Mouse (Mus musculus) c-Kit-negative CD71-positive TER-119-positive erythroid progenitor cells, embryonic 14.5 days (primary cell): ENCODE data around the gene Mcoln1.

ENCODE experiments used
- DNase-seq: peaks from one replicate; pipeline ENCODE4 v3.0.0-alpha.2; 2013; ENCODE audit warnings: low read depth, low spot score

Mcoln1 gene

DNA sequence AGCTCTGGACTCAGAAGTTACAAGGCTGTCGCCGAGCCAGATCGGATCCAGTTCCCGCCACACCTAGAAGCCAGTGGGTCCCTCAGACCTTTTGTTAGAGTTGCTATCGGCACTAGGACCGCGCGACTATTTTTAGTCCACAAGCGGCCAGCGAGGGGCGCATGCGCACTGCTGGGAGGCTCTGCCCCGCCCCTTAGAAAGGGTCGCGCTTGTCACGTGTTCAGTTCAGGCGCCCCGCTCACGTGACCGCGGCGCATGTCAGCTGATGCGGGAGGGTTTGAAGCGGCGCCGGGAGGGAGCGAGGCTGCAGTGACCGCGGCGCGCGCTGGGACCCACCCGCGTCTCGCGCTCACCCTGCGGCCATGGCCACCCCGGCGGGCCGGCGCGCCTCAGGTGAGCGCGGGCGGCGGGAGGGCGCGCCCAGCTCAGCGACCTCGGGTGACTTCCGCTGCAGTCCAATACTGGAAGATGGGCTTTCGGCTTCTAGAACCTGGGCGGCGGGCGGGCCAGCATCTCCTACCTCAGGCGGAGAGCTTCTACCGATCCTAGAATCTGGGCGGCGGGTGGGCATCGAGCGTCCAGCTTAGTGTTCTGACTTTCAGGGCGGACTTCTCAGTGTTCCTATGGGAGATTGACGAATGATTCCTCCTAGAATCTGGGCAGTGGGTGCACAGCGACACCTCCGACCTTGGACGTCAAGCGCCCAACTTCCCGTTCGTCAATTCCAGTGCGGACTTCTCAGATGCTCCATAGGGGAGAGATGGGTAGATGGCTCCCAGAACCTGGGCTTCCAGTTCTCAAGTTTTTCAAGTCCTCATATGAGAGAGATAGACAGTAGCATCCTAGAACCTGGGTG, at the start of gene Mcoln1:
Gene Mcoln1, plus strand, starts transcription at position 223 of the 856 bp plus-strand sequence.
- DNase-seq: peak; percentile 97

DNA sequence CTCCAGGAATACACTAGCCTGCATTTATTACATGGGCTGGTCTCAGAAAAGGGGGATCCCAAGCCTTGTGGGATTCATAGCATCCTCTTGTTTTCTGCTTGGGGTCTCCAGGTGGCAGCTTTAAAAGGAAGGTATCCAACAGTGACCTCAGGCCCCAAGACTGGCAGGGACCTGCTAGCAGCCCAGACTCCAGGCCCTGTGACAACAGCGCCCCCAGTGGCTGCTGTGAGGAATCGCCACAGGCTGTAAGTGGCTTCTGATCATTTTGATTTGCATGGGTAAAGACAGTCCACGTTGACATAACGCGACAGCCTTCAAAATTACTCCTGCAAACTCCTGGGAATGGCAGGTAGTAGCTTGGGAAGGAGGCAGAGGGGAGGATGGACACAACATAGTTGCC, 49.6 kb upstream of the Mcoln1 start:
- peak; percentile 25 for DNase-seq

DNA sequence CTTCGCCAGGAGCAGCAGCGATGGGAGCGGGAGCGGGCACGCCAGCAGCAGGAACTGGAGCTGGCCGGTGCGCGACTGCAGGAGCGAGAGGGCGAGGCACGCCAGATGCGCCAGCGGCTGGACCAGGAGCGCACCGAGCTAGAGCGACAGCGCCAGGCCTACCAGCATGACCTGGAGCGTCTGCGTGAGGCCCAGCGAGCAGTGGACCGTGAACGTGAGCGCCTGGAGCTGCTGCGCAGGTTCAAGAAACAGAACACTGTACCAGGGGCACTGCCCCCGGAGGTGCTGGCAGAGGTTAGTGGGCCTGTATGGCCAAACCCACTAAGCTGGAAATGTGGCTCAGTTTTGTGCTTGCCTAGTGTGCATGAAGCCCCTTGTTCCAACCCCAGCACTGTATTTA, 48.3 kb upstream of the Mcoln1 start:
- DNase-seq: no peak

DNA sequence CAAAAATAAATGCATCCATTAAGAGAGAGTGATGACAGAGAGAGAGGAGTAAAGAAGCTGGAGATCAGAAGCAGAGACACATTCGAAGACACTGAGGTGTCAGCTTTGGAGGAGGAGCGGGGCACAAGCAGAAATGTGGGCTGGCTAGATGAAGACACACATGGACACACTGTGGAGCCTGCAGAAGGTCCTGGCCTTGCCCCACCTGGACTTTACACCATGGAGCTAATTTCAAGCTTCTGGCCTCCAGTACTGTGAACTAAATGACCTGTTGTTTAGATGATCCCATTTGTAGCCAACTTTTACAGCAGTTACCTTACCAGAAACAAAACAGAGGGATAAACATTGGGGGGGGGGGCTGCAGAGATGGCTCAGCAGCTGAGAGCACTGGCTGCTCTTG, 37.0 kb upstream of the Mcoln1 start:
- DNase-seq: no peak

DNA sequence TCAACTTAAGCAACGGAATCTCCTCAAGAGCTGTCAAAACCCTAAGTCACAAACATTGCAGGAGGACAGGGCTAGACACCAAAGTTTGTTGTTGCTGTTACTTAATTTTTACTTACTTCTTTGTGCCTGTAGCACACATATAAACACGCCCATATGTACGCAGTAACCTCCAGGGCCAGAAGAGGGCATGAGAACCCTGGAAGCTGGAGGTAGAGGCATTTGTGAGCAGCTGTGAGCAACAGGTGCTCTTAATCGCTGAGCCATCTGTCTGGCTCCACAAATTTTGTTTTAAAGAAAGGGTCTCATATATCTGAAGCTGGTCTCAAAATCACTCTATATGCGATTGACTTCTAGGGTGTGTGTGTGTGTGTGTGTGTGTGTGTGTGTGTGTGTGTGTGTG, 35.9 kb upstream of the Mcoln1 start:
- DNase-seq: no peak

DNA sequence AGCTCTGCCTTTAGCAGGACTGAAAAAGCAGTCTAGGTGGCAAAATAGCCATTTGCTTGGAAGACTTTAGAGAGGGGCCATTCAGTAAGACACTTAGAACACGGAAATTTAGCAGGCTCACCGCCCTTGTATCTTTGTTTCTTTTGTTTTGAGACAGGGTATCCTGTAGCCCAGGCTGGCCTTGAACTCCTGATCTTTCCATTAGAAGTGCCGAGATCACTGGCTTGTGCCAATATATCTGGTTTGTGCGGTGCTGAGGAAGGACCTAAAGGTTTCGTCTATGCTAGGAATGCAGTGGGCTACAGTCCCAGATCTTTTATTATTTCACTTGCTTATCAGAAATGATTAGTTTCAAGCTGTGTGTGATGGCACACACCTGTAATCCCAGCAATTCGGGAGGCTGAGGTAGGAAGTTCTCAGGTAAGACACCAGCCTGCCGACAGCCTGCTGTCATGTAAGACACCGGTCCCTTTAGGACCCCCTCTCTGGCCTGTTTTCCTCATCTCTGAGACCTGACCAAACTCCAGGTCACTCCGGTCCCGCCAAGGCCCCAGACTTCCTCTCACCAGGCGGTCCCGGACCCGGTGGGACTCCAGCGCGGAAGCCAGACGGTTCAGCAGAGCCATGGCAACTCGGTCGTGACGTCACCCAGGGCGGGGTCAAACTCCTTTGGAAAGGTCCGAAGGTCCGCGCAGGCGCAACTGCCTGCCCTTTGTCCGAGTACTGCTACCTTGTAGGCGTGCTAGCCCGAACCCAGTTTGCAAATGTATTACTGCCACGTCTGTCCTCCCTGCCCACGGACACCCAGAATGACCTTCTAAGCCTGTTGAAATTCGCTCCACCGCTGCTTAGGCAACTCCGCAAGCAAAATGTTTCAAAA, 33.0 kb upstream of the Mcoln1 start, which contains the start of gene Pex11g:
Gene Pex11g, minus strand, starts transcription at position 675 of the 880 bp plus-strand sequence.
- DNase-seq: peak; percentile 80

DNA sequence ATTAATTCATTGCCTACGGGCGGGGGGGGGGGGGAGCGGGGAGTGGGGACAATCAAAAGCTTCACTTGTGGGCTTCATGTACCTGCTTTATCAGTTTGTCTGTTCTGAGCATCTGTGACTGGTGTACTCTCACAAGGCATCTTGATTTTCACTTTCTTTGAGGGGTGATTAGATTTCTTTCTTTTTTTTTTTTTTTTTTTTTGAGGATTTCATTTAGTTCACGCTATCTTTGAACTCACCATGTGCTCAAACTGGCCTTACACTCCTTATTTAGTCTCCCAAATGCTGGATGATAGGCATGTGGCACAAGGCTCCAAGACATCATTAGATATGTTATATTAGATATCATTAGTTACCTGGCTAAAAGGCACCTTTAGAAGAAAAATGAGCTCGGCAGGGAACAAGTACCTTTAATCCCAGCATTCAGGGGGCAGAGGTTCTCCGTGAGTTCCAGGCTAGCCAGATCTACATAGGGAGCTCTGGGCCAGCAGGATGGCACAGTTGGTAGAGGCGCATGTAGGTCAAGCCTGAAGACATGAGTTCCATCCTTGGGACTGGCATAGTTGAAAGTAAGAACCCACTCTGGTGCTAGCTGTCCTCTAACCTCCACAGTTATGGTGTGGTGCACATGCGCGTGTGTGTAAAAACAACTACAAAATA, 32.2 kb upstream of the Mcoln1 start:
- no peak for DNase-seq

DNA sequence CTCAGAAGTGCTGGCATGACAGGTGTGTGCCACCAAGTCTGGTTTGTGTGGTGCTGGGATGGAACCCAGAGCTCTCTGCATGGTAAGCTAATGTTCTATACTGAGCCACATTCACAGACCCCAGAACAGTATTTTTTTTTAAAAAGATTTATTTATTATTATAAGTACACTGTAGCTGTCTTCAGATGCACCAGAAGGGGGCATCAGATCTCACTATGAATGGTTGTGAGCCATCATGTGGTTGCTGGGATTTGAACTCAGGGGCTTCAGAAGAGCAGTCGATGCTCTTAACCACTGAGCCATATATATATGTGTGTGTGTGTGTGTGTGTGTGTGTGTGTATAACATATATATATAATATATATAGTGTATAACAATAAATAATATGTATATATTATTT, 31.4 kb upstream of the Mcoln1 start:
- DNase-seq: no peak

DNA sequence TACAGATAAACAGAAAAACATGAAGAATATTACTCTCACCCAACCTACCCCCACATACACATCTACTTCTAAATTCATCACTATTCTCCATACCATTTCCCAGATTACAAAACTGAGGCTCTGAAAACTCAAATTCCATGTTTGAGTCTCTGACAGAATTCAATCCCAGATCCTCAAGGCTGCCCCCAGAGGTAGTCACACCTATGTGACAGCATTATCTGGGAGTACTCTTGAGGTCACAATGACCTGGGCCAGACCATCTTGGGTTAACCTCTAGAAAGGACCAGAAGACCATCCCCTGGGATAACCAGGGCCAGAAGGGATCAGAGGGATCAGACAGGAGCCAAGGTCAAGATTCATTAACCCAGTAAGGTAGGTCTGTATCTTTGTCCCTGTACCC, 29.7 kb upstream of the Mcoln1 start, which contains the start of gene Tex45:
Gene Tex45, plus strand, starts transcription at position 301 of the 400 bp plus-strand sequence.
- no peak for DNase-seq

DNA sequence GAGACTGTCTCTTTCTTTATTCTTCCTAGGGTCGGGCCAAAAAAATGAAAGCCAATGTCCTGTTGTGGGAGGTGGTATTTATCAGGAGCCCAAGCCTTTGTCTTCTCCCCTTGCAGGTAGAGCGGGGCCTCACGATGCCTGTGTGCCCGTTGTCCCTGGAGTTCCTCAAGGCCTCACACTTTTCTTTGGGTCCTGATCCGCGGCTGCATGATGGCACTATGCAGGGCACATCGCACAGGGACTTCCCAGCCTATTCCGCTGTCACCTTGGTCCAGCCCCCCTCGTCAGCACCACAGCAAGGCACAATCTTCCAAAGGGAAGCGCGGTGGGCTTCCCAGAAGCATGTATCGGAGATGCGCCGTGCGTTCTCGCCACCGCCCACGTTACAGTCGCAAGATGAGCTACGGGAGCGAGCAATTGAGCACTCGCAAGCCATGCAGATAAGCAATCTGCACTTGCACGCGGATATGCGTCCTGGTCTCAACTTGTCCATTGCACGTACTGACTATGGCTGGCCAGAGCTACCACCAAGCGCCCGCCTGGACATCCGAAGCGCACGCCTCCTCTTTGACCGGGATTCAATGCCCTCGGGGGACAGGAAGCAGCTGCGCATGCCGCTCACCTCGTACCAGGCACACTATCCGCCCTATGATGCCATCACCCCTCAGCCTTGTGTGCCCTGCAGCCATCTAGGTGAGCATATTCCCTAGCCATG, 24.4 kb upstream of the Mcoln1 start:
- no peak for DNase-seq

DNA sequence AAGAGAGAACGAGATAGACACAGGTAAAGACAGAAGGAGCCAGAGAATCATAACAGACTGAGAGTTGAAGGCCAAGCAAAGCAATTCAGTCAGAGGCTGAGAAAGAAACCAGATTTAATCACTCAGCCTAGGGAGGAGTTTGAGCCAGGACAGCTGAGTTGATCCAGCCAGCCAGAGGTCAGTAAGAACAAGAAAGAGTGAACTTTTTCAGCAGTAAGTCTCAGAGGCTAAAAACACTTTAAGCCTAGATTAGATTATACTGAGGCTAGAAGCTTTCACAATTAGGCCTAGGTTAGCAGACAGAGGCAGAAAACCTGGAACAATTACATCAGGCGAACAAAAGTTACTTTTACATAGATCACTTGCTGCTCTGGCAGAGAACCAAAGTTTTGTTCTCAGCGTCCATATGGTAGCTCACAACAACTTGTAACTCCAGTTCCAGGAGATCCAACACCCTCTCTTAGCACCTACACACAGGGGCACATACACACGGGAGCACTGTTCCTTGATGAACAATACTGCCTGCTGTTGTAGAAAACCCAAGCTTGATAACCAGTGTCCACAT, 20.0 kb upstream of the Mcoln1 start:
- no peak for DNase-seq

DNA sequence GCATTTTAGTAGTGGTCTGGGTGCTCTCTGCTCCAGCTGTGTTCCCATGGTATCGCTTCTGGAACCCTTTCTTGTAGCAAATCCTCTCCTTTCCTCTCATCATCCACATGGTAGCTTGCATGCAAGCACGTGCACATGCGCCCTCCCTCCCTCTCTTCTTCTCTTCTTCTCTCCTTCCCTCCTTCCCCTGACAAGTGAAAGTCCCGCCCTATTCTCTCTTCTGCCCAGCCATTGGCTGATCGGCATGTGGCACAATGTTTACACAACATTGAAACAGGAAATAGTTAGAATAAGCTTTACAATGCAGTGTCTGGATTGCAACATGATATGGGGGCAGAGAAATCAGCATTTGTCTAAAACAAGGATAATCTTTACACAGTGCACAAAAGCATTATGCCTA, 18.7 kb upstream of the Mcoln1 start:
- DNase-seq: no peak

DNA sequence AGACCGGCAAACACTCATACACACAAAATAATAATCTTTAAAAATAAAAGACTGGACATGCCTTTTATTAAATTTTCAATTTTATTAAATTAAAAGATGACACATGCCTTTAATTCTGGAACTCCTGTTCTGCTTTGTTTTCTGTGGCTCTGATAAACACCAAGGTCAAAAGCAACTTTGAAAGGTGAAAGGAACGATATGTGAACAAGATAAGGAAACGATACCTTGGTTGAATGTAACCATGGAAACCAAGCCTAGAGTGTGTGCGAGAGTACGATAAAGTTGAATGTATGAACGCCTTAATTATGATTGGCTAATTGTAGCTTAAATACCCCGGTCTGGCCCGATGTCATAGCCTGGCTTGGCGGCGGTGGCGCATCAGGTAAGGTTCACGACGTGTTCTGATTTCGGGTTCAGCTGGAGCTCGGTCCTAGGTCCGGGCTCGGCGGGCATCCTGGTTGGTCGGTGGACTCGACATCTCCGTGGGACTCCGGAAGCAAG, 18.0 kb upstream of the Mcoln1 start:
- DNase-seq: no peak

DNA sequence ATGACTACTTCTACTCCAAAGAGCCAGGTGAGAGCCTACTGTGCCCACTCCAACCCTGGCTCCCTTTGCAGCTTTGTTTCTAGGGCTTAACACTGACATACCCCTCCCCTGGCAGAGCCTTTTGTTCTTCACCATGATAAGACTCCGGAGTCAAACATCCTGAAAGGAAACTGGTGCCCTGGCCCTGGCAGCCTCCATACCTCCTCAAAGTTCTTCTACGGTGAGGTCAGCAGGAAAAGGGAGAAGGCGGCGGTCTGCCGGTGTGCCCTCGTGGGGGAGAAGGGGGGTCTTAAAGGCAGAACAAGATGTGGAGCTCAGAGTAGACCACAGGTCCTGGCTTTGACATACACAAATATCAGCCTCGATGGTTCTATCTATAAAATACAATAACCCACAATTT, 16.7 kb upstream of the Mcoln1 start:
- DNase-seq: no peak

DNA sequence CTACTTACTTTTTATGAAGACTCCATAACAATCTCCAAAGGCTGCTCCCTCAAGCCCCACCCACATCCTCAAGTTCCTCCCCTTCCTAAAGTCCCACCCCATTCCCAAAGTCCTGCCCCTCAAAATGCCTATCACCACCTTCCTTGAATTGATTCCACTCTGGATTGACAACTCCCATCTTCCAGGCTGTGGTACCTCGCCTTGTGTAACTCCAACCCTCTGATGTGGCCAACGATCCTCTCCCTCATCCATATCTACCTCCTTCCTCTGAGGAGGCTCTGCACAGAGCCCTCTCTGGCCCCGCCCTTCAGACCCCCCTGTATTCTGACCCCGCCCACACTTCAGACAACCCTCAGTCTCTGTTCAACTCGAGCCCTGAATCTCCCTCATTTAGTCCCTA, 15.1 kb upstream of the Mcoln1 start:
- DNase-seq: no peak

DNA sequence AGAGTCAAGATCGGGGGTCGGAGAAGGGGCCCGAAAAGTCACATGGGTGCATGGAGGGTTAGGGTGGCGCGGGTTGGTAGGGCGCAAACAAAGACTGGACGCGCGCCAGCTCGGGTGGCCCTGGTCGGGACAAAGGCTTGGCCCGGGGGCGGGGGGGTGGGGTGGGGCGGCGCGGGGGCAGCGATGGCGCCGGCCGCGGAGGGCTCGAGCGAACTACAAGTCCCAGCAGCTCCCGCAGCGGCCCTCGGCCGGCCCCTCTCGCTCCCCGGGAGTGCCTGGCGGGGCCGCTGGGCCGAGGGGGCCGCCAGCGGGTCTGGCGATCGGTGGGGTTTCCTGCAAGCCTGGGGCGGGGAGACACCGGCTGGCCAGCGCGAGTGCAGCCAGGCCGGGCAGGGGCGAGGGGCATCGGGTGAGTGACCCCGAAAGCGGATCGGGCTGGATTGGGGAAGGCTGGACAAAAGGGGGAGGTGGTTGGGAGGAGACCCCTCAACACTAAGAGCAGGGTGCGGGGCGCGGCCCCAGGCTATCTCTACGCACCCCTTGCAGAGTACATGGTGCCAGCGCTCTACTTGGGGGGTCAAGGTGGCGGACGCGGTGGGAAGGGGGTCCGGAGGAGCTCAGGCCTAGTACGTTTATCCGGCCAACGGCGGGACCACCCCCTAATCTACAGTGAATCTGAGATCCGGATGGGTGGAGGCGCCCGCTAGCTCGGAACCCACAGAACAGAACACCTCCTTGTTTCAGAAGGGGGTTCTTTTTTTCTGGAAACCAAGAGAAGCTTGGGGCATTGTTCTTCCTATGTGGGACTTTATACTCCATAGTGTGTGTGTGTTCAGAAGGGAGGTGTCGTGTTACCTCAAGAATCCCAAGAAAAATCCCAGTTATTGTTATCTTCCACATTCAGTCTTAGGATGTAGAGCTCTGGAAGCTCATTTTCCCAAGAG, 7.1 kb upstream of the Mcoln1 start, which contains the start of gene Zfp358:
Gene Zfp358, plus strand, starts transcription at position 238 of the 944 bp plus-strand sequence.
- DNase-seq: no peak

DNA sequence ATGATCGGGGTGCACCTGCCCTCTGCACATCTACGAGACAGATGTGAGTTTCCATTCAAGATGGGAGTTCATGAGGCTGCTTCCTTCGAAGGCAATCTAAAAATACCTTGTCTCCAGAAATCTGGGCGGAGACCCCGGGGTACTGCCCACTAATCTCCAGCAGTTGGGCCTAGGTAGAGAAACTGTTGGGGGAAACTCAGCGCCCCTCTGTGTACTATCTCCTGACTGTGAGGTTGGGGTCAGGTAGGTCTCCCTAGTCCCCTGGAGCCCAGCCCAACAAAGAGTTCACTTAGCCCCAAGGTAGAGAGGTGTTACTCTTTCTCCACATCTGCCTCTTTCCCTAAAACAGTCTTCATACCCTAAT, 6.4 kb upstream of the Mcoln1 start:
- no peak for DNase-seq

DNA sequence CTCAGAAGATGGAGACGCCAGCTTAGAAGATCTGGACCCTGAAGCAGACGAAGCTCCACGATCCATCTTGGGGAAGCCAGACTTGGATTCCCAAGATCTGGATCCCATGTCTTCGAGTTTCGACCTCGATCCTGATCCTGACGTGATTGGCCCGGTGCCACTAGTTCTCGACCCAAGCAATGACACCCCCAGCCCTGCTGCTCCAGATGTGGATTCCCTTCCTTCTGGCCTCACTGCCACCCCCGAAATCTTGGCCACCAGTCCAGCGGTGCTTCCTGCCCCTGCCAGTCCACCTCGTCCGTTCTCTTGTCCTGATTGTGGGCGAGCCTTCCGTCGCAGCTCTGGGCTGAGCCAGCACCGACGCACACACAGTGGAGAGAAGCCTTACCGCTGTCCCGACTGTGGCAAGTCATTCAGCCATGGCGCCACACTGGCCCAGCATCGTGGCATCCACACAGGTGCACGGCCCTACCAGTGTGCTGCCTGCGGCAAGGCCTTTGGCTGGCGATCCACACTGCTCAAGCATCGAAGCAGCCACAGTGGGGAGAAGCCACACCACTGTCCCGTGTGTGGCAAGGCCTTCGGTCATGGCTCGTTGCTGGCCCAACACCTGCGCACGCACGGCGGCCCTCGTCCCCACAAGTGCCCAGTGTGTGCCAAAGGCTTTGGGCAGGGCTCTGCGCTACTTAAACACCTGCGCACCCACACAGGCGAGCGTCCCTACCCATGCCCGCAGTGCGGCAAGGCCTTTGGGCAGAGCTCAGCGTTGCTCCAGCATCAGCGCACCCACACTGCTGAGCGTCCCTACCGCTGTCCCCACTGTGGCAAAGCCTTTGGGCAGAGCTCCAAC, 4.5 kb upstream of the Mcoln1 start:
- no peak for DNase-seq

DNA sequence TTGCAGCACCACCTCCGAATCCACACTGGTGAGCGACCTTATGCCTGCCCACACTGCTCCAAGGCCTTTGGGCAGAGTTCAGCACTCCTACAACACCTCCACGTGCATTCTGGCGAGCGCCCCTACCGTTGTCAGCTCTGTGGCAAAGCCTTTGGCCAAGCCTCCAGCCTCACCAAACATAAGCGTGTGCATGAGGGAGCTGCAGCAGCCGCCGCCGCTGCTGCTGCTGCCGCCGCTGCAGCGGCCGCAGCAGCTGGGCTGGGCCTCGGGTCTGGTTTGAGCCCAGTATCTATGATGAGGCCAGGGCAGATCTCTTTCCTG, 3.9 kb upstream of the Mcoln1 start:
- DNase-seq: no peak
